Mouse (Mus musculus) embryo, embryonic 10 days (tissue): ENCODE data around the gene Sox10.

Experiments
- DNase-seq: peaks from one replicate; pipeline ENCODE4 v3.0.0-alpha.2; 2015; ENCODE audit warnings: low spot score

Sox10 gene

DNA sequence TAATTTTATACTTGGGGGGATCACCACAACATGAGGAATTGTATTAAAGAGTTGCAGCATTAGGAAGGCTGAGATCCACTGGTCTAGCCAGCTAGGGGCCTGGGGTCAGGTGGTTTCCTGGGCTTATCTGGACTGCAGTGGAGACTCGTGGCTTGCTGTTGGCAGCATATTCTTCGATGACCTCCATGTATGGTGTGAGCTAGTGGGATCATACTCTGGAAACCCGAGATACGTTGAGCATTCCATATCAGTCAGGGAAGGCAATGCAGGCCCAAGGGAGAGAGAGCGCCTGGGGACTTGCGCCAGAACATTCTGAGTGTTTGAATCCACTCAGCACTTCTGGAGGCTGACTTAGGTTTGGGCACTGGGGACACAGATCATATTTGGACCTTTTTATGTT lies 41.3 kb downstream of the Sox10 start:
- no peak for DNase-seq

DNA sequence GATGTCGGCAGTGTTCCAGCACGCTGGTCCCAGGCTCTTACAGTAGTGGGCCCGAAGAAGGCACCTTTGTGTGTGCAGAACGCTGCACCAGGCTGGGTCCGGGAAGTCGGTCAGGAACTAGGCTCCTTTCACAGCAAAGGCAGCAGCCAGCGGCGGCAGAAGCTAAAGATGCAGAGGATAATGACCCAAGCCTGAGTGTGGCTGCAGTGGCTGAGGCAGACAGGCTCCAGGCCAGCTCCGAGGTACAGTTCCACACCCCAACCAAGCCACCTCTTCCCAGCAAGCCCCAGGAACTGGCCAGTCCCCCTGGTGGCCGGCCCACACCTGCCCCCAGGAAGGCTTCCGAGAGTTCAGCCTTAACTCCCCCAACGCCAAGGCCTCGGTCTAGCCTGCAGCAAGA lies 42.5 kb downstream of the Sox10 start:
- DNase-seq, result no peak

DNA sequence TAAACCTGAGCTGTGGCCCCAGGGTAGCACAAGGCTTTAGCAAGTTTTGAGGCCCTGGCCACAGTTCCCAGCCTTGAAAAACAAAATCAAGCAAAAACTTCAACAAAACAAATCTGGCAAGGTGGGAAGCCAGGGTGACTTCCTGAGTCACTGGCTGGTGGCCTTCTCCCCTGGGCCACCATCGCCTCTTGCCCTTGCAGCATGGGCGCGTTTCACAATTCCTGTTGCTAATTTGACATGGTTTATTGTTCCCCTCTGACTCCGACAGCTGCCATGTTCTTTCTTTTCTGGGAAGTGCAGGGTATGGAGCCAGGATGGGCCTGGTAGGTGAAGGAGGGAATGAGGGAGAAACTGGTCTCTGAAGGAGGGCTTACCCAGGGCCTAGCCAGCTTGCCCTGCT lies 42.9 kb downstream of the Sox10 start:
- DNase-seq, result no peak

DNA sequence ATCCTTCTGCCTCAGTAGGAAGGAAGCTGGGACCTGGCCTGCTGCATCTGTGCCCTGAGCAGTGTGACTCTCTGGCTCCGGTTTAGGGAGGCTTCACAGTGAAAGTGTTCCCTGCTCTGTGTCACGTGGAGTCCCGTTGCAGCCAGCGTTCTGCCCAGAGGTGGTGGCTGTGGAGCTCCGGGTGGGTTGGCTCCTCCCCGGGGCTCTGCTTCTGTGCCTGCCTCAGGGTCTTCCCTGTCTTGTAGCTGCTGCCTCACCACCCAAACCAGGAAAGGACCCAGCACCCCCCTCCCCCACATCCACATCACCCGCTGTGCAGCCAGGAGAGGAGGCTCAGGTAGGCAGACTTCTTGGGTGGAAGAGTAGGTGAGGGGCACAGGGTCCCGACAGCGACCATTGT lies 45.5 kb downstream of the Sox10 start:
- DNase-seq, result no peak

DNA sequence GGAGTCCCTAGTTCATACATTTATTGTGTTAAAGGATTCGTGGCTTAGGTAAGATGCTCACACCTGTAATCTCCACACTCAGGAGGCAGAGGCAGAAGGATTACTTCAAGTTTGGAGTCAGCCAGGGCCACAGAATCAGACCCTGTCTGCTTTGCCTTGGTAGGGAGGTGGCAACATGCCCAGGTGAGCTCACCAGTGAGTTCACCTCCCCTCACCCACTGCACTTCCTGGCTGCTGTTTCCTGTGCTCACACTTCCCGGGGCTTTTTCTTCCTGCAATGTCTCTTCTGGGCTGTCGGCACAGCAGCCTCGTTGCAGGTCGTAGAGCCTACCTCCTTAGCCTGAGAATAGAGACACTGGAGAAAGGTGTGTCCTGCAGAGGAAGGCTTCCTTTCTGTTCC lies 49.8 kb downstream of the Sox10 start:
- DNase-seq, result no peak

DNA sequence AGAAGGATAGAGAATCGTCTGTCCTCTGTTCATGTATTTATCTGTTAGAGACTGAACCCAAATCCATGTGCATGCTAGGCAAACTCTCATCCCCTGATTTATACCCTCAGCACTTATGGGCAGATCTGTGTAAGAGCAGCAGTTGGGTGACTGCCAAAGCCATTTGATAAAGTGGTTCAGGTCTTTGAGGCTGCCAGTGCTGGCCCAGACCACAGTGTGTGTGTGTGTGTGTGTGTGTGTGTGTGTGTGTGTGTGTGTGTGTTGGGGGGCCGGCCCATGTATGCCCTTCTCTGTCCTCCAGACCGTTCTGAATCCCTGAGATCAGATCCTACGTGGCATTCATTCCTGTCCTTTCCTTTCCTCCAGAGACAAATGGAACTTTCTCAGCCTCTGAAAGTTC lies 53.3 kb downstream of the Sox10 start:
- DNase-seq, result no peak

DNA sequence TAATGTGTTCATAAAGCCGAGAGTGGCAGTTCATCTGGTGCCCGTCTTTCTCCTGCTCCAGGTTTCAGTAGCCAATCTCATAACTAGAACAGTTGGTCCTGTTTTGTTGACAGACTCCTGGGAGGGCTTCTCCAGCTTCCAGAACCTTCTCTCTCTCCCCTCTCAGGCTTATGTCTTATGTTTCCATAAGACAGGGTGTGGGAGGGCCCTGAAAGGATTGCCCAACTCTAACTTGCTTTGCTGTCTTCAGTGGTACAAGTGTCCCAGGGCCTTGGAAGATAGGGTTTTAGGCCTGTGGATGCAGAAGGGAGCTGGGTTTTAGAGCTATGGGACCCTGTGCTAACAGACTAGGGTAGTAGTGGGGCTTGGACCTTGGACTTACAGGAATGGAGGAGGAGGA lies 54.5 kb downstream of the Sox10 start:
- no peak for DNase-seq

DNA sequence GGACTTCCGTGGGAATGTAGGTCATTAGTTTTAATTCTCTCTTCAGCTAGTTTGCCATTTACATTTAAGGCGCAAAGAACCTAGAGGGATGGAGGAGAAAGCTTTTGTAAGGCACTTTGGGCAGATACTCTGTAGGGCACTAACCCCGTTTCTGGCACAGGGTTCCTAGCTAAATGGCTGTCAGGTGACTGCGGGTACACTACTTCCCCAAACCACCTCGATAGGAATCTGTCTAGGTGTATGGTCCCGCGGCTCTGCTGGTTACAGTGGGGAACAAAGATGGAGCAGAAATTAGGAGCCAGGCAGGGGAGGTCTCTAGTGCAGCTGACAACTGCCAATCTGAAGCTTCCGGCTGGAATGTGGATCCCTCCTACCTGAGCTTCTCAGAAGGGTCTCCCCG lies 55.0 kb downstream of the Sox10 start:
- DNase-seq, result no peak

DNA sequence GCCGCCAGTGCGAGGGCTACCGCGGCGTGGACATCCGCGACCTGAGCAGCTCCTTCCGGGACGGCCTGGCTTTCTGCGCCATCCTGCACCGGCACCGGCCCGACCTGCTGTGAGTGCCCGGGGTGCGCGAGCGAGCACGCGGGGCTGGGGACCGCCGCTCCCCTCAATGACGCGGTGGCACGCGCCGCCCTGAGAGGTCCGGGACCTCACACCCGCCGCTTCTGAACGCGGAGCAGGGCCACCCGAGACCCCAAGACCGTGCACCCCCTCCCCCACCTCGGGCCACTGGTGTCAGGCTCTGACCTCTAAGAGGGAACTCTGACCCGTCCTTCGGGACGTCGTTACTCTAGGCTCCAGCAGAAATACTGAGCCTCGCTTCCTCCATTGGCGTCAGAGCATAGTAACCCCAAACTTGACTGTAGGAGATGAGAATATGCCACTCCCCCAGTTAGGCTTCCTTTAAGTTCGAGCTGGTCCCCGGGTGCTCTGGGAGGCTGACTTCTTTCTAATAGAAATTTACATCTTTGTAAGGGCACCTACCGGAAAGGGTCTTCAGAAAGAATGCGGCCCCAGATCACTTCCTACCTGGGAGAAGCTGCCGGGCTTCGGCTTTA lies 55.6 kb downstream of the Sox10 start:
- DNase-seq, result peak; percentile 35

DNA sequence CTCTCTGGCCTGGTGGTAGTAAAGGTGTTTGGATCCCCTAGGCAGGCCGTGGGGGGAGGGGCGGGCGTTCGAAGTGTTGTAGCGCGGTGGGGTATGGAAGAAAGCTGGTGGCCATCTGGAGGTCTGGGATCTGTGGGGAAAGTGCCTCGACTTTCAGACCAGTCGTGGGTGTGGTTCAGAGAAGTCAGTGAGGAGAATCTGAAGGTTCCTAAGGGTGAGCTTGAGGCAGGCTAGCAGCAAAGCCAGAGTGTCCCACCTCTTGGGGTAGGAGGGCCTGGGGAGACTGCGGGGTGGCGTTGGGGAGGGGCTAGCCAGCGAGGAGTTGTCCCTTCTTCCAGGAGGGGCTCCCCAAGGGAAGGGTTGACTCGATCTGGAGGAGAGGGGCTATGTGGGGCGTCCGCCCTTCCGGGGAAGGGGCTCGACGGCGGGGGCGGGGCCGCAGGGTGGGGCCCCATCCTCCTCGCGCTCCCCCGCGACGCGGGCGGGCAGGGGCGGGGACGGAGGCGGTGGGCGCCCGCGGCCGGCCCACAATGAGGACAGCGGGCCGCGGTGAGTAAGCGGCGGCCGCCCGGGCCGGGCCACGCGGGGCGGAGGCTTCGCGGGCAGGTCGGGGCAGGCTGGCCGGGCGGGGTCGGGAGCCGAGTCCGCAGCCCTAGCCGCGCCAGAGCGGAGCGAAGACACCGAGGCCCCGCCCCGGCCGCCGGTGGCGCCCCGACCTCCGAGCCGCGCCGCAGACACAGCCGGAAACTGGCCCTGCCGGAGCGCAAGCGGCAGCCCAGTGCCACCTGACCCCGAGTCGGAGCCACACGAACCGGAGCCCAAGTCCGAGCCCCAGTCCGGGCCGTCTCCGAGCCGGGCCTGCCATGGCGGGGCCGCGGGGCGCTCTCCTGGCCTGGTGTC lies 56.4 kb downstream of the Sox10 start, which contains the start of gene Micall1:
Gene Micall1 (plus strand): TSS at position 478 of the 900 bp plus-strand sequence.
- DNase-seq, result peak; percentile 63

DNA sequence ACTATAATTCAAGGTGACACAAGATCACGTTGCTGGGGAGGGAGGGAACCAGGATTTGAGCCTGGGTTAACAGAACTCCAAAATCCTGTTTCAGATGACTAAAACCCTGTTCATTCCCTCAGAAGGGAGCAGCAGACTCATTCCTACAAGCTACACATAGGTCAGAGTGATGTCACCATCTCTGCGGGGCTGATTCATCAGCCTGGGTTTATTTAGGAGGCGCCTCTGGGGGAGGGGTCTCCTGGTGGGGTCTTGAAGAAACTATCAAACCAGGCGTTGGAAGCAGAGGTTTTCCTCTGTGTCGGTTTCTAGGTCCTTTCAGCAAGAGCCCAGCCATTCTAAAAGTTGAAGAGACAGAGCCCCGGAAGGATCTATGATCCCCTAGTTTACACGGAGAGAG lies 57.1 kb downstream of the Sox10 start:
- no peak for DNase-seq

DNA sequence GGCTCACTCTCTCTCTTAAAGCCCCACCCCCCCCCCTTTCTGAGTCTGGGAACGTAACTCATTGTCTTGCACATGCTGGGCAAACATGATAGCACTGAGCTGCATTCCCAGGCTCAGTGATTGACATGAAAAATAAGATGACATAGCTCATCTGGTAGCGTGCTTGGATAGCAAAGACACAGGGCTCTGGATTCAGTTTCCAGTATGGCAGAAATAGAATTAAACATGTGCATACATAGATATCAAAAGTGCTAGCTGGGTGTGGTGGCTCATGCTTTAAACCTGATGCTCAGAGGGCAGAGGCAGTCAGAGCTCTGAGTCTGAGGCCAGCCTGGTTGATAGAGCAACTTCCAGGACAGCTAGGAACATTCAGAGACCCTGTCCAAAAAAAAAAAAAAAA lies 59.2 kb downstream of the Sox10 start:
- no peak for DNase-seq
